Mouse (Mus musculus) heart, embryonic 14.5 days (tissue): Measurements from ENCODE around the gene Tfeb. TPM values are rescaled to one million over a fixed set of nuclear protein-coding genes. Genes with fewer than 3 reads are reported as not detected.

Experiments used
- ATAC-seq: fragments of 200-750 bp; cut with Nextera tagmentation; 2 replicates; pipeline ENCODE4 v1.8.0; 2017; ENCODE audit warnings: low read depth, moderate TSS enrichment; ENCODE audit not compliant: insufficient number of reproducible peaks, insufficient read depth, low FRiP score
- H3K27ac ChIP-seq, 2 experiments: fragments of 200-500 bp in 1 of 2; fragments of 300-500 bp in 1 of 2; sonication (generic) in 1 of 2; replicated peaks in 1 of 2; 2 replicates each; pipeline ENCODE4 v1.5.1; 2012 to 2014; ENCODE audit warnings: low read depth in 2 of 2, low read length in 2 of 2, control low read depth in 1 of 2, mild to moderate bottlenecking in 1 of 2, mixed read lengths in 1 of 2; ENCODE audit not compliant: control insufficient read depth in 1 of 2, insufficient read depth in 1 of 2
- H3K27me3 ChIP-seq: fragments of 300-500 bp; sonication (generic); 2 replicates; pipeline ENCODE4 v1.6.1; 2014; ENCODE audit warnings: mild to moderate bottlenecking, low read length, control low read depth; ENCODE audit not compliant: control insufficient read depth, insufficient read depth
- H3K36me3 ChIP-seq: fragments of 300-500 bp; sonication (generic); 2 replicates; pipeline ENCODE4 v1.6.1; 2014; ENCODE audit warnings: mild to moderate bottlenecking, control low read depth, low read length, mixed read lengths; ENCODE audit not compliant: control insufficient read depth, insufficient read depth
- H3K4me1 ChIP-seq, 2 experiments: fragments of 200-500 bp in 1 of 2; fragments of 300-500 bp in 1 of 2; sonication (generic) in 1 of 2; 2 replicates each; pipeline ENCODE4 v1.6.1; 2012 to 2014; ENCODE audit warnings: low read length in 2 of 2, control low read depth in 1 of 2, mixed read lengths in 1 of 2; ENCODE audit not compliant: control insufficient read depth in 2 of 2, insufficient read depth in 2 of 2
- H3K4me2 ChIP-seq: fragments of 300-500 bp; sonication (generic); 2 replicates; pipeline ENCODE4 v1.6.1; 2014; ENCODE audit warnings: mild to moderate bottlenecking, low read length
- H3K4me3 ChIP-seq, 2 experiments: fragments of 200-500 bp in 1 of 2; fragments of 300-500 bp in 1 of 2; sonication (generic) in 1 of 2; 2 replicates each; pipeline ENCODE4 v1.5.1; 2012 to 2014; ENCODE audit warnings: low read length in 2 of 2, mild to moderate bottlenecking in 2 of 2, control low read depth in 1 of 2, low read depth in 1 of 2, moderate library complexity in 1 of 2; ENCODE audit not compliant: control insufficient read depth in 1 of 2, insufficient read depth in 1 of 2
- H3K9ac ChIP-seq: fragments of 300-500 bp; sonication (generic); 2 replicates; pipeline ENCODE4 v1.6.1; 2014; ENCODE audit warnings: mild to moderate bottlenecking, low read length
- H3K9me3 ChIP-seq: fragments of 300-500 bp; sonication (generic); 2 replicates; pipeline ENCODE4 v1.6.1; 2016; ENCODE audit warnings: low read length, control low read depth; ENCODE audit not compliant: control insufficient read depth
- WGBS: fragments of 180-500 bp; shearing (Covaris S2); extraction: QIAGEN DNeasy Blood & Tissue Kit; methylation state at CpG from one replicate; pipeline ENCODE4 v1.1.7; 2014; 5-methylcytosine and 5-hydroxymethylcytosine counted together
- polyA plus RNA-seq: library from polyadenylated mRNA; unstranded; fragments of >200 nt; fragmentation: Nextera tagmentation; extraction: Ambion mirVana; gene quantifications from 2 replicates; pipeline ENCODE4 v1.2.1, GENCODE M21; 2014

Tfeb gene
- polyA plus RNA-seq, 1 experiment from 2014 or later, result 21.2 TPM

DNA sequence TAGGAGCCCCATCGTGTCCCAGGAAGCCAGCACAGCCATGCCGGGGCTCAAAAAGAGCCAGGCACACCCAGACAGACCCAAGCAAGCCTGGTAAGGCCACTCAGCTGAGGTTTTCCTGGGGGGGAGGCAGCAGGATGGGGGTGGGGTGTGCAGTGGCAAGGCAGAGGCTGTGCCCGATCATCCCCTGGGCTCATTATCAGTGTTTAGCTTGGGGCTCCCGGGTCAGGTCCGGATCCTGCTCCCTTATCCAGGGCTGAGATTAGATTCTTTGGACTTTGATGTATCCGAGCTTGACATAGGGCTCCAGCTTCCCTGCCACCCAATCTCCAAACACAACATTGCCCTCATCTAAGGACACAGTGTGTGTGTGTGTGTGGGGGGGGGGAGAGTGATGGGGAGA lies 24.9 kb upstream of the Tfeb start:
- no peak overlapping the region for H3K4me2 ChIP-seq
- 19% methylated on average over 6 of the region's 6 CpGs for WGBS
- no peaks in the 10 kb centered on the region for H3K9me3 ChIP-seq
- H3K27me3 ChIP-seq, result no peaks in the 10 kb centered on the region; the same call in 1 of the 2 replicates
- H3K36me3 ChIP-seq, result no peaks in the 10 kb centered on the region
- H3K9ac ChIP-seq, result no peak overlapping the region
- H3K27ac ChIP-seq, result no peak overlapping the region
- H3K4me3 ChIP-seq, result no peak overlapping the region
- peaks cover 2 to 4% of the 10 kb centered on the region in 2 experiments; a peak in 1 of 4 replicates for H3K4me1 ChIP-seq
- ATAC-seq, result no peak

DNA sequence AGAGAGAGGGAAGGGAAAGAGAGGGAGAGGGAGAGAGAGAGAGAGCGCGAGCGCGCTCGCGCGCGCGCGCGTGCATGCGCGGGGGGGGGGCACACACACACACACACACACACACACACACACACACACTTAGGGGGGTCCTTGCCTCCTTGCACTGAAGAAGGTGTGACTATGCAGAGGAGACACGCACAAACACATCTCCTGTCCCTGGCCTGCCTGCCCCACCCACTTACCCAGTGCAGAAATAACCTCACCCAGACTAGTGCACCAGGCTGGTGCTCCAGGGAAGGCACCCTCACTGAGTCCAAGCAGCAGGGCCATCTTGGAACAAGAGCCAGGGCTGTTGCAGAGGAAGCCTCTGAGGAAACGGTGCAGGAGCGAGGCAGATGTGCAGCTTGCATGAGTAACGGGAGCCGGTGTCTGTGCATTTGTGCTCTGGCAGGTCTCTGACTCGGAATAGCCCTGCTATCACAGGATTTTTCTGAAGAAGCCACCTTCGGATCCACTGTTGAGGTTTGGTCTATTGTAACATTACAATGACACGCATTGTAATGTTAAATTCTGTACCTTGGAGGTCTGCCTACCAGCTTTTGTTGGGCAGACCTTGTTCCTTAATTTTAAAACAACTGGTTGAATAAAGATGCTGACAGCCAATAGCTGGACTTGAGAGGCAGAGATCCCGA lies 23.8 kb upstream of the Tfeb start:
- Histone ChIP-seq H3K4me2 (no peak overlapping the region), H3K4me3 (no peak overlapping the region), H3K36me3 (no peaks in the 10 kb centered on the region), H3K27me3 (no peaks in the 10 kb centered on the region), H3K4me1 (peaks cover 2 to 4% of the 10 kb centered on the region in 2 experiments; a peak in 1 of 4 replicates), H3K9ac (no peak overlapping the region), H3K27ac (no peak overlapping the region), H3K9me3 (no peaks in the 10 kb centered on the region)
- 55% methylated on average over 9 of the region's 22 CpGs for WGBS
- no peak for ATAC-seq

DNA sequence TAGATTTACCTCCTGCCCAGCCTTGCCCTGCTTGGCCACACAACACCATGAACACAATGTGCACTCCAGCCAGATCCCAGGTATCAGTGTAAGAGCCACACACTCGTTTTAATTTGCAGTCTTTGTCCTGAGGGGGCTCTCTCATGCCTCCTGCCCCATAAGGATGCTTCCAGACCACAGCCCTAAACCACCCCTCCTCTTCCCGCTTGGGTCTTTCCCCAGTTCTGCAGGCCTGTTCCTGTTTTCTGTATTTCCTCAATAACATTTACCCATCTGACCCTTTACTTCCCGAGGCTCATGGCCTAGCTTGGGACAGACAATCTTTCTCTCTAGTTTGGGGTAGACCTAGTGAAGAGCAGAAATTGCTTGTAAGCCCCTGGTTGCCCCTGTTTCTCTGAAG lies 21.8 kb upstream of the Tfeb start:
- Histone ChIP-seq H3K36me3 (no peaks in the 10 kb centered on the region), H3K4me2 (no peak overlapping the region), H3K4me1 (peaks cover 2 to 4% of the 10 kb centered on the region in 2 experiments; a peak in 1 of 4 replicates), H3K27ac (no peak overlapping the region), H3K9me3 (no peaks in the 10 kb centered on the region), H3K9ac (no peak overlapping the region), H3K27me3 (no peaks in the 10 kb centered on the region), H3K4me3 (no peak overlapping the region)
- 55% methylated on average over 3 of the region's 3 CpGs for WGBS
- no peak for ATAC-seq

DNA sequence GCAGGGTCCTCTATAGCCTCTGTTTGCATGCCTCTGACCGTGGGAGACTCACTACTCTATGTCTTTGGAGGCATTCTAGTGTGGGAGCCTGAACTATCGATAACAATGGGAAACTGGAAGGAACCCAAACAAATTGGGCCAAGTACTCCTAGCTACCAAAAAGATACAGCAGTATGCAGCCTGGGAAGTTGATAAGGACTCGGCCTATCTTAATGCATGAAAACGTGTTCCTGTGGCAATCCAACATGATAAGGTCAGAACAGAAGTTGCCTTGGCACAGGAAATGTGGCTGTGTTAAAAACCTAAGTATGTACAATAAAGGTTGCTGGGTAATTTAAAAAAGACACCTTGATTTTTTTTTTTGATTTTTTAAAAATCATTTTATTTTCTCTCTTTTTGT lies 15.6 kb upstream of the Tfeb start:
- Histone ChIP-seq H3K4me3 (no peak overlapping the region), H3K36me3 (no peaks in the 10 kb centered on the region), H3K4me2 (no peak overlapping the region), H3K4me1 (peaks cover 0 to under 1% of the 10 kb centered on the region in 2 experiments; a peak in 2 of 4 replicates), H3K27me3 (no peaks in the 10 kb centered on the region), H3K9me3 (no peaks in the 10 kb centered on the region), H3K9ac (no peak overlapping the region), H3K27ac (no peak overlapping the region)
- ATAC-seq, result no peak
- 34% methylated on average over 4 of the region's 4 CpGs for WGBS

DNA sequence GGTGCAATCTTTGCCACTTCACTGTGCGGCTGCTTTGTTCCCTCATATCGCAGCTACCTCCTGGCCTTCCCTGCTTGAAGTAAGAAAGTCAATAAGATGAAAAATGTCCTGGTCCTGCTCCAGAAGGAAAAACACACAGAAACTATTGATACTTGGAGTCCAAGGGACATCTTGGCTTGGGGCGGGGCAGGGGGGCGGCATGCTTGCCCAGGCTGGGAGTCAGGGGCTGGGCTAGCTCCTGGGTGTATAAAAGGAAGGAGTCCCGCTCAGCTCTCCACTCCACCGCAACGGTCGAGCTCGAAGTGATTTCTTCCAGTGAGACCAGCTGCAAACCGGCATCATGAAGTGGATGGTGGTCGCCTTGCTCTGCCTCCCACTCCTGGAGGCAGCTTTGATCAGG lies 10.3 kb upstream of the Tfeb start, which contains the start of gene Pgc:
Gene Pgc (plus strand): TSS at position 277 of the 400 bp plus-strand sequence.
- H3K9ac ChIP-seq, result no peak within 1 kb of the TSS
- WGBS, result 80% methylated on average over 11 of the region's 11 CpGs
- H3K4me2 ChIP-seq, result no peak within 1 kb of the TSS
- no peaks in the 10 kb centered on the region for H3K9me3 ChIP-seq
- no peak for ATAC-seq
- no peak within 1 kb of the TSS for H3K27ac ChIP-seq
- no peaks in the 10 kb centered on the region; a peak in 1 of 4 replicates for H3K4me1 ChIP-seq
- H3K36me3 ChIP-seq, result no peaks in the 10 kb centered on the region
- no peak within 1 kb of the TSS for H3K4me3 ChIP-seq
- H3K27me3 ChIP-seq, result no peaks in the 10 kb centered on the region

DNA sequence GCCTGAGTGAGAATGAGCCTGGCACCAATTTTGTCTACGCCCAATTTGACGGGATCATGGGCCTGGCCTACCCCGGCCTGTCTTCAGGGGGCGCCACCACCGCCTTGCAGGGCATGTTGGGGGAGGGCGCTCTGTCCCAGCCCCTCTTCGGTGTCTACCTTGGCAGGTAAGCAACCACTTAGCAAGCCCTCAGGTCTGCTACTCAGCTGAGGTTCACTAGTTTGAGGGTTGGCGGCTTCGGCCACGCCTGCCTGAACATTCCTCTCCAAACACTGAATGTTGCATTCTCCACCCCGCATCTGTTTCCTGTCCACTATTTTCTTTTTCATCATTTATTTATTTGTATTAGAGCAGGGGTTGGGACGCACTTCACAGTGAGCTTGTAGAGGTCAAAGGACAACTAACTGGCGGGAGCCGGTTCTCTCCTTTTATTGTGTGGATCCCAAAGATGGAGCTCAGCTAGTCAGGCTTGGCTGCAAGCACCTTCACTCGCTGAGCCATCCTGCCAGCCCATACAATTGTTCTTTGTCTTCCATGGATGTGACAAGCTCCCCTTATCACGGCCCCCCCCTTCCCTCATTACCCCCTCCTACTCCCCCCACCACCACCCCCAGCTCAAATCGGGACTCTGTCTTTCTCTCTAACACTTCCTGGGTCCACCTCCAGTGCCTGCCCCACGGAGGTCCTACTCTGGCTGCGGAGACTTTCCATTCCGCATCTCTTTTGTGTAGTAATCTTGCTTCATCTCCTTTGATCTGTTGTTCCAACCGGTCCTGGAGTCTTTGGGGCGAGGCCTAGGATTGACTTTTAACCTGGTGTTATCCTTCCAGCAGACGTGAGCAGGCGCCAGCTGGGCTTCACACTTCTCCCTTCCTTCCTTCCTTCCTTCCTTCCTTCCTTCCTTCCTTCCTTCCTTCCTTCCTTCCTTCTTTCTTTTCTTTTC lies 5.9 kb upstream of the Tfeb start:
- Histone ChIP-seq H3K27me3 (no peaks in the 10 kb centered on the region), H3K27ac (no peak overlapping the region), H3K9me3 (no peaks in the 10 kb centered on the region), H3K4me3 (no peak overlapping the region), H3K4me2 (no peak overlapping the region), H3K4me1 (no peaks in the 10 kb centered on the region; a peak in 1 of 4 replicates), H3K9ac (no peak overlapping the region), H3K36me3 (no peaks in the 10 kb centered on the region)
- WGBS, result 57% methylated on average over 24 of the region's 24 CpGs
- ATAC-seq, result no peak

DNA sequence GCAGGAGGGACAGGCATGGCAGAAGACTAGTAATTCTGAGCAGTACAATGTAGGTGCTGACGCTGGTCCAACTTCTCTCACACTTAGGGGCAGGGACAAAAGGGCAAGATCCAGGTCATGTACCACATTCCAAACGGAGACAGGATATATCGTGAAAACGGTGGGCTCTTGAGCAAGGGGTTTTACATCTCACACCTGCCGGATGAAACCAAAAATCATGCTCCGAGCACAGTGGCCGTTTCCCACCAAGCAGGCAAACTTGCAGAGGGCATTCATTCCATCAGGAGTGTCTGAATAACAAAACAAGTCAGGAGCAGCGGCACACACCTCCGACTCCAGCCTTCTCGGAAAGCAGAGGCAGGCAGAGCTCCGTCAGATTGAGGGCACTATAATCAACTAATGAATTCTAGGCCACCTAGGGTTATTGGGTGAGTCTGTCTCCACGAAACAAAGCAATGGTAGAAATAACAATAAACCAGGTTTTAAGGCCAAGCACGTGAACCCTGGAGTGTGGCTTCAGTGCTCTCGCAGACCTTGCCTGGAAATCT lies 1.2 kb upstream of the Tfeb start:
- WGBS, result 75% methylated on average over 14 of the region's 14 CpGs
- Histone ChIP-seq H3K9me3 (no peaks in the 10 kb centered on the region), H3K27me3 (no peaks in the 10 kb centered on the region), H3K36me3 (0 out of 2 replicates have a peak, but pooled peaks cover 5% of the 10 kb centered on the region), H3K4me3 (no peak overlapping the region), H3K4me1 (peaks cover 12 to 21% of the 10 kb centered on the region in 2 experiments), H3K9ac (no peak overlapping the region), H3K27ac (no peak overlapping the region), H3K4me2 (no peak overlapping the region)
- no peak for ATAC-seq
